Mouse (Mus musculus): ENCODE data around the gene Gm20388. TPM values are rescaled to one million over a fixed set of nuclear protein-coding genes. Genes with fewer than 3 reads are reported as not detected.

Gm20388 gene
- total RNA-seq, 2 experiments from 2014 or later, result 2.2 to 7.6 TPM

- TF ChIP-seq CTCF (conservative IDR thresholded peaks at IDR 0.05), result no peak
- Histone ChIP-seq H3K27ac (no peak overlapping the region), H3K4me3 (no peak overlapping the region)
- no peak for DNase-seq (ENCODE audit: low spot score in 2 of 2)
Observed at GRCm38 (mm10) chr8:121021488-121021887, 1110.8 kb downstream of the Gm20388 start.

DNA sequence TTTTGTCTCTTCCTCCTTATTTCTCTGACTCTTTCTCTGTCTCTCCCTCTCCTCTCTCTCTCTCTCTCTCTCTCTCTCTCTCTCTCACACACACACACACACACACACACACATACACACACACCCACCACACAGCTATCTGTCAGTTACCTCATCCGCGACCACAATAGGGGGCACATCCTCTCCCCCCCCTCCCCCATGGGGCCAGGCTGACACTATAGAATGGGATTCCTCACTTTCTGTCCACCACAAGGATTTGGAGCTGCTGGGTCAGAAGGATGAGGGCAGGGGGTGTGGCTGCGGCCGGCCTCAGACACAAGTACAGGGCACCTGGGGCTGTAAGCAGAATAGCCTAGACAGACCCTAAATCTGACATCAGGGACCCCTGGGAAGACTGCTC, 1112.4 kb downstream of the Gm20388 start:
- H3K4me3 ChIP-seq, result no peak overlapping the region
- no peak for TF ChIP-seq CTCF (conservative IDR thresholded peaks at IDR 0.05)
- H3K27ac ChIP-seq, result no peak overlapping the region
- DNase-seq (ENCODE audit: low spot score in 2 of 2), result no peak

DNA sequence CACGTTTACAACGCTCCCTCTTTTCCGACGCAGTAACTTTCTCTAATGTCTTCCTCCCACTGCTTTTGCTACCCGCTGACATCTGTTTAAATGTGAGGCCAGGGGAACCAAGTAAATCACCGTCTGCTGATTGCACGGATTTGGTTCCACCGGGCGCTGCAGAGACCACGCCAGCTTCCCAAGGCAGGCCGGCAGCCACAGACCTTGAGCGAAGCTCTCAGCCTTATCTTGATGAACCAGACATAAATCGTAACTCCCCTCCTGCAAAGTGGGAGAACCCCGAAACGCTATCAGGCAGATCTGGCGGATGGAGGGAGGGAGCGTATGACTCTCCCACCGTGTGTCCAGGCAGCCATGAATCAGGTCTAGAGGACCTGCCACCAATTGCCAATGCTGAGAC, 1113.1 kb downstream of the Gm20388 start:
- Histone ChIP-seq H3K4me3 (no peak overlapping the region), H3K27ac (no peak overlapping the region)
- TF ChIP-seq CTCF (conservative IDR thresholded peaks at IDR 0.05), result no peak
- DNase-seq (ENCODE audit: low spot score in 2 of 2), result no peak

- DNase-seq (ENCODE audit: low spot score in 2 of 2), result no peak
- H3K4me3 ChIP-seq, result no peak overlapping the region
- H3K27ac ChIP-seq, result no peak overlapping the region
- no peak for TF ChIP-seq CTCF (conservative IDR thresholded peaks at IDR 0.05)
Observed at GRCm38 (mm10) chr8:121025486-121025885, 1114.8 kb downstream of the Gm20388 start.

GRCm38 (mm10) chr8:121027787-121028186, 1117.1 kb downstream of the Gm20388 start:
- DNase-seq (ENCODE audit: low spot score in 2 of 2), result no peak

DNA sequence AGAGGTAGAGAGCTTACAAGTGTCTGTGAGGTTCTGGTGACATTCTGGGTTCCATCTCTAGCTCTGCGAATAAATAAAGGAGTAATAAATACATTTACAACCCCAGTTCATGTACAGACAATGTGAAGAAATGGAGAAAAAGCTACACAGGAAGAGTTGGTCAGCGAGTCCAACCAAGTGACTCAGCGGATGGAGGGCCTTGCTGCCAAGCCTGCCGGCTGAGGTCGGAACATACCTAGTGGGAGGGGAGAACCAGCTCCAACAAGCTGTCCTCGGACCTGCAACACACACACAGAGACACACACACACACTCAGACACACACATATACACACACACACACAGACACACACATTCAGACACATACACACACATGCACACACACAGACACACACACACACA, 1118.4 kb downstream of the Gm20388 start:
- no peak for DNase-seq (ENCODE audit: low spot score in 2 of 2)
- no peak for TF ChIP-seq CTCF (conservative IDR thresholded peaks at IDR 0.05)
- H3K4me3 ChIP-seq, result no peak overlapping the region
- no peak overlapping the region for H3K27ac ChIP-seq

More at GRCm38 (mm10) chr8:121027787-121028186, 1117.1 kb downstream of the Gm20388 start:
- Histone ChIP-seq H3K27ac (no peak overlapping the region), H3K4me3 (no peak overlapping the region)
- no peak for TF ChIP-seq CTCF (conservative IDR thresholded peaks at IDR 0.05)

DNA sequence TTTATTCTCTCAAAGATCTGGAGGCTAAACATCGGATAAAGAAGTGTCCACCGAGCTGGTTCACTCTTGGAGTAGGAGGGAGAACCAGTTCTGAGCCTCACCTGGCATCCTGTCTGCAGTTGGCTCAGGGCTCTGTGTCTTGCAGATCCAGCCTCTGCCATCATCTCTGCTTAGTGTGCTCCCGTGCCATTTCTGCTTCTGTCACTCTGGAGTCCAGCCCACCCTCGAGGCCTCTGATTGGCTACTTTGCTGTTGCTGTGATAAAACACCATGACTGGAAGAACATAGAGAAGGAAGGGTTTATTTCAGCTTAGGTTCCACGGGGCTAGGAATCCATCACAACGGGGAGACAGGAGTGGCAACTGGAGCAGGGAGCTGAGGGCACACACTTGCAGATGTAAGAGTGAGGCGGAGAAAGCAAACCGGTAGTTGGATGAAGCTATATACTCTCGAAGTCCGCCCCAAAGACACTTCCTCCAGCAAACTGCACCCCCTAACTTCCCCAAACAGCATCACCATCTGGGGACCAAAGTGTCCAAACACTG, 1119.9 kb downstream of the Gm20388 start:
- H3K27ac ChIP-seq, result no peak overlapping the region
- TF ChIP-seq CTCF (conservative IDR thresholded peaks at IDR 0.05), result no peak
- no peak overlapping the region for H3K4me3 ChIP-seq
- DNase-seq (ENCODE audit: low spot score in 2 of 2), result no peak

- TF ChIP-seq CTCF (conservative IDR thresholded peaks at IDR 0.05), result no peak
- Histone ChIP-seq H3K4me3 (no peak overlapping the region), H3K27ac (no peak overlapping the region)
- DNase-seq (ENCODE audit: low spot score in 2 of 2), result no peak
Observed at GRCm38 (mm10) chr8:121033299-121034013, 1122.8 kb downstream of the Gm20388 start.

DNA sequence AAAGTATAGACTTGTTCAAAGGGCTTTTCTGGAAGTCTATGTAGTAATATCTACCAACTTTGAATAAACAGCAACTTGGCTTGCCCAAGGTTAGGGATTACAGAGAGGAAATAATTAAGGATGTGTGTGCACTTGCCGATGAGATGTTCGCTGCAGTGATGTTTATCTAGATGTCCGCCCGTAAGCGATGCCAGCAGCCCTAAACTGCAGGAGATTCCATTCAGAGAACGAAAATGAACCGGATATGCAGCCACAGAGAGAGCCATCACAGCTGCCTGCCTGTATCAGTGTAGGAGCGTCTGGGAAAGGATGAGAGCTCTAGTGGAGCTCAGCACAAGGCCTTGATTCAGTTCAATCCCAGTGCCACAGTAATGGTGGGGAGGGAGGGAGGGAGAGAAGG, 1125.0 kb downstream of the Gm20388 start:
- no peak for TF ChIP-seq CTCF (conservative IDR thresholded peaks at IDR 0.05)
- no peak overlapping the region for H3K27ac ChIP-seq
- no peak for DNase-seq (ENCODE audit: low spot score in 2 of 2)
- H3K4me3 ChIP-seq, result no peak overlapping the region

DNA sequence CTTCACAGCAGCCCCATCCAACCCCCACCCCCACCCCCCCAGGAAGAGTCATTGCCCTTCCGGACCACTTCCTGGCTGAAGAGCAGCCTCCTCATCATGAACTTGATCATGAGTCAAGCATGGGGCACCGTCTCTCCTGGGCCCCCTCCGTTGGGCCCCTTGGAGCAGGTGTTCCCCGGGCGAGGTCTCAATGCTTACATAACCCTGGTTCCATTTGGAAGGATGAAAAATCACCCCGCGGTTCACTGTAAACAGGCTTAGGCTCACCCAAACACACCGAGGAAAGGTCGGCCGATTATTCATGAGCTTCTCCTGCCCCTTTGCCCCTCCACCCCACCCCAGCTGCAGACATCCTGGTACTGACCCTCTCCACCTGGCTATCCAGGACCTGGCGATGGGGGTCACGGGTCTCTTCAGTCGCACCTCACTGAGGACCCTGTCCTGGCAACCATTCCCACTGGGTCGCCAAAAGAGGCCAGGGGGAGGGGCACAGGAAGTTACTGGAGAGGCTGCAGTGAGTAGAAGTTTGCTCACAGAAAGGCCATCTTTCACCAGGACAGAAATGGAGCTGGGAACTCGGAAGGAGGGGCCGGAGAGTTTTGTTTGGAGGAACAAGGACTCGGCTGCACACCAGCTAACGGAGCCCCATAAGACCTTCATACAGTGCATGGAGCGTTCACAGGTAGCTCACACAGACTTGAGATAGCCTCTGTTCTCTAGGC, 1133.2 kb downstream of the Gm20388 start:
- Histone ChIP-seq H3K27ac (no peak overlapping the region), H3K4me3 (no peak overlapping the region)
- no peak for TF ChIP-seq CTCF (conservative IDR thresholded peaks at IDR 0.05)
- no peak for DNase-seq (ENCODE audit: low spot score in 2 of 2)

DNA sequence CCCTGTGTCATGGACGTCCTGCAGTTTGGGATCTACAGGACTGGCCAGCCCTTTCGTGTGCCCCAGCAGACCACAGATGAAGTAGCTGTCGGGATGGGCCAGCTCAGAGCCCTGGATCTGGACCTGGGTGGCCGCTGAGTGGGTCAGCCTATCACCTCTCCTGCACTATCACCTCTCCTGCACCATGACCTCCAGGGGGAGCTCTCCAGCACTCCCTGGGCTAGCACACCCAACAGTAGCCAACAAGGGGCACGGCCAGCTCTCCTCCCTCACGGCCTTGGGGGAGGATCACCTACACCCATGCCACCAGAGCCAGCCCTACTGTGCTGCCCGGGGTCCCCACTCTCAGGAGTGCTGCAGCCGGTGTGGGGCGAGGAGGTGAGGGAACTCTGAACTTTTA, 1136.8 kb downstream of the Gm20388 start:
- H3K4me3 ChIP-seq, result no peak overlapping the region
- H3K27ac ChIP-seq, result no peak overlapping the region
- DNase-seq (ENCODE audit: low spot score in 2 of 2), result no peak
- TF ChIP-seq CTCF (conservative IDR thresholded peaks at IDR 0.05), result peak; percentile 51

DNA sequence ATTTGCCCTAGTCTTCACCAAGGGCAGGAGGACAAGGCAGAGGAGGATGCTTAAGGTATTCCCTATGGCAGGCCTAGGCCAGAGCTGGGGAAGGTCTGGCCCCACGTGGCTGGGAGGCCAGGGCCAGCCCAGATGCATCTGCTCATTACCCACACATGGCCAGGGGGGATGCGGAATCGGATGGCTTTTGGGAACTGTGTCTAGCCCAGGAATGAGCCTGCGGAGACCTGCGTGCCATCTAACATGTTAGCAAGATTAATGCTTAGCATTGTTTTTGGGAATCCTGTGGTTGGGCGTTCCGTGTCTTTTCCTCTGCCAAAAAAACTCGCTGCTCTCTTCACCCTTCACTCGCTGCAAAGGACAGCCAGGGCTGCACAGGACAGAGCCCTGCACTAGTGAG, 1147.4 kb downstream of the Gm20388 start:
- no peak for DNase-seq (ENCODE audit: low spot score in 2 of 2)
- H3K27ac ChIP-seq, result no peak overlapping the region

DNA sequence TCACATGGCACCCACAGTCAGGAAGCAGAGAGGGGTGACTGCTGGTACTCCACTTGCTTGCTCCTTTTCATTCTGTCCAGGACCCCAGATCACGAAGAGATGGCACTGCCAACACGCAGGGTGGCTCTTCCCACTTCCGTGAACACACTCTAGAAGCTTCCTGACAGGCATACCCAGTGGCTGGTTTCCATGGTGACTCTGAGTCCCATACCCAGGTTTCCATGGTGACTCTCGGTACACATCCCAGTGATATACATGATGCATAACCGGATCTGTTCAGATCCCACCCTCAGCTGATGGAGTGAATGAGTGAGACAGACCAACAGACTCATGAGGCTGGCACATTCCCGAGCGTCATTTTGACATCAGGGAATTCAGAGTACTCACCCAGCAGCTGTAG, 1148.5 kb downstream of the Gm20388 start:
- DNase-seq (ENCODE audit: low spot score in 2 of 2), result peak; percentile 52 to 63
- no peak for TF ChIP-seq CTCF (conservative IDR thresholded peaks at IDR 0.05)
- Histone ChIP-seq H3K4me3 (no peak overlapping the region), H3K27ac (no peak overlapping the region)

More for the DNA sequence above, 1147.4 kb downstream of the Gm20388 start:
- no peak for TF ChIP-seq CTCF (conservative IDR thresholded peaks at IDR 0.05)
- no peak overlapping the region for H3K4me3 ChIP-seq
